Mouse (Mus musculus) megakaryocyte, embryonic 14.5 days (primary cell): ENCODE measurements around the gene Anapc7. TPM values are rescaled to one million over a fixed set of nuclear protein-coding genes. Genes with fewer than 3 reads are reported as not detected.

Experiments
- H3K27me3 ChIP-seq: replicated peaks from 2 replicates; pipeline ENCODE3; 2012; ENCODE audit warnings: inconsistent platforms
- H3K36me3 ChIP-seq: replicated peaks from 2 replicates; pipeline ENCODE3; 2012; ENCODE audit warnings: low read length, inconsistent platforms, mixed read lengths
- H3K4me1 ChIP-seq: 2 replicates; pipeline ENCODE4 v1.6.1; 2012; ENCODE audit warnings: inconsistent platforms
- H3K4me3 ChIP-seq: replicated peaks from 2 replicates; pipeline ENCODE3; 2012; ENCODE audit warnings: moderate library complexity, mild to moderate bottlenecking, inconsistent platforms
- H3K9me3 ChIP-seq: 2 replicates; pipeline ENCODE4 v1.6.1; 2012; ENCODE audit warnings: inconsistent platforms
- FLI1 ChIP-seq: IDR thresholded peaks from 2 replicates; pipeline ENCODE4 v1.6.1; 2012; ENCODE audit warnings: low read length, inconsistent platforms, mixed read lengths
- GATA1 ChIP-seq: IDR thresholded peaks from 3 replicates; pipeline ENCODE4 v1.6.1; 2012; ENCODE audit warnings: mixed read lengths, low read length, inconsistent platforms, borderline replicate concordance
- polyA plus RNA-seq: library from polyadenylated mRNA; stranded (reverse); fragments of >175 nt; gene quantifications from 2 replicates; pipeline ENCODE4 v1.2.3, GENCODE M21; 2012; ENCODE audit warnings: low replicate concordance; ENCODE audit not compliant: insufficient read depth

Gene Anapc7
- polyA plus RNA-seq, 1 experiment, result 10.1 TPM

DNA sequence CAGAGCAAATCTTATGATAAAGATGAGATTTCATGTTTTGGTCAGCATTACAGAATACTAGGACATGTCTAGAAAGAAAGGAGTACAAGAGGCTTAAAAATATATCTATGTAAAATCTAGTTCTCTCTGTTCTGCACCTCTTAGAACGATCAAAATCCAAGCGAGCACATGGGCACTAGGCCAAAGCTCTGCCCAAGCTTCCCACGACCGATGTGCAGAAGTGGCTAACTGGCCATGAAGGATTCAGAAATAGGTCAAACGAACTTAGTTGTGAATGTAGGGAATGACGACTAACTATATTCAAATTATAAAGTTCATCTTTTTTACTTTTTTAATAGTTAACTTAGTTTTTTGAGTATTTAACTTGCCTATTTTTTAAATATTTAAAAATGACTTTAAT, 66.3 kb downstream of the Anapc7 start:
- H3K4me3 ChIP-seq, result no peak overlapping the region
- peaks cover 95% of the 10 kb centered on the region for H3K36me3 ChIP-seq
- TF ChIP-seq GATA1 (no peak), FLI1 (no peak)
- H3K9me3 ChIP-seq, result no peaks in the 10 kb centered on the region
- no peaks in the 10 kb centered on the region for H3K27me3 ChIP-seq
- H3K4me1 ChIP-seq, result peaks cover 9% of the 10 kb centered on the region

DNA sequence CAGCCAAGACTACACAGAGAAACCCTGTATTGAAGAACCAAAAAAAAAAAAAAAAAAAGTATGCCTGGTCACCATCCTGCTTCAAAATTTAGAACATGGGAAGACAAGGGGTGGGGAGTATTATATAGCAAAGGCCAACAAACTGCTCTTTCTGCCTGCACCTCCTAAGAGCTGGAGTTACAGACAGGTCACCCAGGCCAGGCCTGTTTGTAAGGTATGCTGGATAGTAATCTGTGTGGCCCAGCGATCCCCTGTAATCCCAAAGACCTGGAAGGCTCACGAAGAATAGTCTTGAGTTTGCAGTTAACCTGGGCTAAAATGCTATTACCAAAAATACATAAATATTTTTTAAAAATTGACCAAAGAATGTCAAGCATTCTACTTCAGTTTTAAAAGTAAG, 68.7 kb downstream of the Anapc7 start:
- H3K4me3 ChIP-seq, result no peak overlapping the region
- no peaks in the 10 kb centered on the region for H3K27me3 ChIP-seq
- H3K9me3 ChIP-seq, result no peaks in the 10 kb centered on the region
- TF ChIP-seq GATA1, result no peak
- 0 out of 2 replicates have a peak, but pooled peaks cover 4% of the 10 kb centered on the region for H3K4me1 ChIP-seq
- H3K36me3 ChIP-seq, result peaks cover 95% of the 10 kb centered on the region

DNA sequence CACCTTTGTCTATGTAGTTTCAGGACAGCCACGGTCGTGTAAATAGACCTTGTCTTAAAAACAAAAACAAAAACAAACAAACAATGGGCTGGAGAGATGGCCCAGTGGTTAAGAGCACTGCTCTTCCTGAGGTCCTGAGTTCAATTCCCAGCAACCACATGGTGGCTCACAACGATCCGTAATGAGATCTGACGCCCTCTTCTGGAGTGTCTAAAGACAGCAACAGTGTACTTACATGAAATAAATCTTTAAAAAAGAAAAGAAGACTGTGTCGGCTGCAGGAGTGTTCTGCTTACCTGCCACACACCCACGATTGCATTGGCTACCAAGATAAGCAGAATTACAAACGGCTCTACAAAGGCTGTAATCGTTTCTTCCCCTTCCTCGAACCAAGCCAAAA, 69.9 kb downstream of the Anapc7 start:
- Histone ChIP-seq H3K4me3 (no peak overlapping the region), H3K36me3 (peaks cover 96% of the 10 kb centered on the region), H3K27me3 (no peaks in the 10 kb centered on the region), H3K4me1 (peaks cover 7% of the 10 kb centered on the region; the same call in 1 of the 2 replicates), H3K9me3 (no peaks in the 10 kb centered on the region)
- TF ChIP-seq FLI1, result no peak
- no peak for TF ChIP-seq GATA1

DNA sequence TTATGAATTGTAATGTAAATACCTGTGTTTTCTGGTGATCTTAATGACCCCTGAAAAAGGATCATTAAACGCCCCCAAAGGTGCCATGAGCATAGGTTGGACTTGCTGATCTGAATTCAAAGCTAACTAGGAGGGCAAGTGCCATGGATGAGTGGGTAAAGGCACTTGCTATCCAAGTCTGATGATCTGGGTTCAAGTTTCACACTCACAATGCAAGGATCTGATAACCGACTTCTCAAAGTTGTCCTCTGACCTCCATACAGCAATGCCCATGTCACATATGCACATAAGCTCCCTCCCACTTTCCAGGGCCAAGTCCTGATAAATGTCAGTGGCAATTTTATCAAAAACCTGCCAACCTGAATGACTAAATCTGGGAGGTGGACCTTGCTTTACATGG, 71.5 kb downstream of the Anapc7 start:
- H3K27me3 ChIP-seq, result no peaks in the 10 kb centered on the region
- TF ChIP-seq FLI1, result no peak
- TF ChIP-seq GATA1, result no peak
- H3K36me3 ChIP-seq, result peaks cover 97% of the 10 kb centered on the region

DNA sequence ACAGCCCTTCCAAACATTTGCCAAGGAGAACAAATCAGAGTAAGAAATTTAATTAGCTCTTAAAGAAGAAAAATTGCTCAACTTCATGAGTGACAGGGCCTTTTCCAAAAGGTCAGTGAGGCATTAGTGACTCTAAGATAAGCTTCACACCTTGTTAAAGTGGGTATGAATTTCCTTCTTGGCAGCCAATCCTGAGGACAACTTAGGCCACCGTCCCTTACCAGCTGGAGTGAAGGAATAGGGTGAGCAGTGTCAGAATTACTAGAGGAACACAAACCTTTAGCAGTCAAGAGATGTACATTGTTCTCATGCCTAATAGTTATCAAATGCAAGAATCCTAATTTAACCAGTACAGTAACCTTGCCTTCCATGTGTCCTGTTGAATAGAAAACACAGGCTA, 73.0 kb downstream of the Anapc7 start:
- TF ChIP-seq FLI1, result no peak
- TF ChIP-seq GATA1, result no peak
- H3K4me3 ChIP-seq, result no peak overlapping the region
- no peaks in the 10 kb centered on the region for H3K9me3 ChIP-seq
- peaks cover 27% of the 10 kb centered on the region for H3K4me1 ChIP-seq
- H3K36me3 ChIP-seq, result peaks cover 90% of the 10 kb centered on the region
- no peaks in the 10 kb centered on the region for H3K27me3 ChIP-seq

More for the DNA sequence above, 71.5 kb downstream of the Anapc7 start:
- H3K9me3 ChIP-seq, result no peaks in the 10 kb centered on the region
- H3K4me3 ChIP-seq, result no peak overlapping the region
- peaks cover 18% of the 10 kb centered on the region for H3K4me1 ChIP-seq

Other genes starting within 250 kb of the Anapc7 start
- gene Hvcn1, start 214.9 kb upstream of the Anapc7 start, polyA plus RNA-seq, result 6.0 TPM in 1 of 2 replicates, not detected in the other
- 3.2 and 11.9 TPM in 2 replicates for gene Tctn1, start 157.2 kb upstream of the Anapc7 start, polyA plus RNA-seq
- gene Pptc7, start 137.3 kb upstream of the Anapc7 start, polyA plus RNA-seq, result 4.8 and 5.0 TPM in 2 replicates
- 0.25 TPM in 1 of 2 replicates, not detected in the other for gene Rad9b, start 67.5 kb upstream of the Anapc7 start, polyA plus RNA-seq
- gene Vps29, start 67.3 kb upstream of the Anapc7 start, polyA plus RNA-seq, result 20.9 TPM in 1 of 2 replicates, not detected in the other
- 6.5 and 26.4 TPM in 2 replicates for gene Gpn3, start 49.8 kb upstream of the Anapc7 start, polyA plus RNA-seq
- 13.1 and 33.6 TPM in 2 replicates for gene Fam216a, start 49.3 kb upstream of the Anapc7 start, polyA plus RNA-seq
- 10.4 and 49.2 TPM in 2 replicates for gene Arpc3, start 29.8 kb upstream of the Anapc7 start, polyA plus RNA-seq
- 17.2 and 27.1 TPM in 2 replicates for gene Atp2a2, start 80.5 kb downstream of the Anapc7 start, polyA plus RNA-seq
- not detected in 2 replicates for gene Ift81, start 192.8 kb downstream of the Anapc7 start, polyA plus RNA-seq
- gene P2rx7, start 222.2 kb downstream of the Anapc7 start, polyA plus RNA-seq, result 2.5 TPM in 1 of 2 replicates, not detected in the other